Mouse (Mus musculus) kidney, adult 2 months (tissue): ENCODE results near the gene Iqcn.

Experiments
- CTCF ChIP-seq: fragments of 200-500 bp; conservative IDR thresholded peaks from 2 replicates; pipeline ENCODE4 v1.5.1; 2011; ENCODE audit warnings: low read depth, mild to moderate bottlenecking, control low read depth, low read length, moderate library complexity, mixed read lengths; ENCODE audit not compliant: insufficient read depth, insufficient read length
- POLR2A ChIP-seq: fragments of 200-500 bp; IDR thresholded peaks from one replicate; pipeline ENCODE4 v1.6.1; 2011; ENCODE audit warnings: low read depth, low read length, control low read depth

GRCm38 (mm10) chr8:70718297-70718696 lies 15.0 kb downstream of the Iqcn start, which contains the start of gene Gm3336:
- peak; percentile 84 for TF ChIP-seq CTCF
- no peak for TF ChIP-seq POLR2A
